Mouse (Mus musculus) myocyte (in vitro differentiated cells): ENCODE measurements around the gene Cchcr1.

ENCODE experiments used
- CEBPB ChIP-seq: IDR thresholded peaks from 2 replicates; pipeline ENCODE4 v1.6.1; 2011; ENCODE audit warnings: mild to moderate bottlenecking, moderate library complexity; ENCODE audit not compliant: poor library complexity, insufficient read depth, severe bottlenecking
- E2F4 ChIP-seq: IDR thresholded peaks from one replicate; pipeline ENCODE4 v1.6.1; 2011; ENCODE audit warnings: mild to moderate bottlenecking, control low read depth, moderate library complexity; ENCODE audit not compliant: insufficient read depth
- MAX ChIP-seq: IDR thresholded peaks from one replicate; pipeline ENCODE4 v1.6.1; 2011; ENCODE audit warnings: low read depth, mild to moderate bottlenecking, control low read depth
- POLR2A ChIP-seq: IDR thresholded peaks from one replicate; pipeline ENCODE4 v1.6.1; 2011; ENCODE audit warnings: low read depth, mild to moderate bottlenecking, control low read depth, moderate library complexity; ENCODE audit not compliant: insufficient read length
- POLR2AphosphoS2 ChIP-seq: IDR thresholded peaks from one replicate; pipeline ENCODE4 v1.6.1; 2011; ENCODE audit warnings: low read depth, control low read depth; ENCODE audit not compliant: insufficient read length
- TCF12 ChIP-seq: IDR thresholded peaks from one replicate; pipeline ENCODE4 v1.6.1; 2011; ENCODE audit warnings: mild to moderate bottlenecking, control low read depth; ENCODE audit not compliant: poor library complexity, insufficient read depth, severe bottlenecking
- USF1 ChIP-seq: IDR thresholded peaks from one replicate; pipeline ENCODE4 v1.6.1; 2011; ENCODE audit warnings: low read depth, mild to moderate bottlenecking, control low read depth, moderate library complexity

DNA sequence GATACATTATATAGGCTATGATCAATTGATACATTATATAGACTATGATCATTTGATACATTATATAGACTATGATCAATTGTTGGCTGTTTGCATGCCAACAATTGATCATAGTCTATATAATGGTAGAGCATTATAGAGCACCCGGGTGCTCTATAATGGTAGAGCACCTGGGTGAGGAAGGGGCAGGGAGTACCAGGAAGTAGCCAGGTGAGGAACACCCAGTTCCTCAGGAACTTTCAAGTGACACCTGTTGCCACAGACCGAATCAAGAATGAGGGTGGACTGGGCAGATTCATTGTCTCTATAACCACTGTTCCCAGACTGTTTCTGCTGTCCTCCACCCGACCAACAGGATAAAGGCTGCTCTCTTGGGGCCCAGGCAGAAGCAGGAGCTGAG is 50.2 kb downstream of the Cchcr1 start, which contains the start of gene 2300002M23Rik:
- no peak for TF ChIP-seq POLR2A
- TF ChIP-seq USF1 = no peak
- TF ChIP-seq CEBPB = no peak
- TF ChIP-seq POLR2AphosphoS2 = no peak
- TF ChIP-seq TCF12 = no peak
- no peak for TF ChIP-seq MAX
- no peak for TF ChIP-seq E2F4
